Mouse (Mus musculus) ovary, postnatal 14 days (tissue): ENCODE measurements around the gene Atp2a2.

ENCODE experiments used
- DNase-seq: peaks from one replicate; pipeline ENCODE4 v3.0.0; 2022; ENCODE audit warnings: low spot score

Gene Atp2a2

DNA sequence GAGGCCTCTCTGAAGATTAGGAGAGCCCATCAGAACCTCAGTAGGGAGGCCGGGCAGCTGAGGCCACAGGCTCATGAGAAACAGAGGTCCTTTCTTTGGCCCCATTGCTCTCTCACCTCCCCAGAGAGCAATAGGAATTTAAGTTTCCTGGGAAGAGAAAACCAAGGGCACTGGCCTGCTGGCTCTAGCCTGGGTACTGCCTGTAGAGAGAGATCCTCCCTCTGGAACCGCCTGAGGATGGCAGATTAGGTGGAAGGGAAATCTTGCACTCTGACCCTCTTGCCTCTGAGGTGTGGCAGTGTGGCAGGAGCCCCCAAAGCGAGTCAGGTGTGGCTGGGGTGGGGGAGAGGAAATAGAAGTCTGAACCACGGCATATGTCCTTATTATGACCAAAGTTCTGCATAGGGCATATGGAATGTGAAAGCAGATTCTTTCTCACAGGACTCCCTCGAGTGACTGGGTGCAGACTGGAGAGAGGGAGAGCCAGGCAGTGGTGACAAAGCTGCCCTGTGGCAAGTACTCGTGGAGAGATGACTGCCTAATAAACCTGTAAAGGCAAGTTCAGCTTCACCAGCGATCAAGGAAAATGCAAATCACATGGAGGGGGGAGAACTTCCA, 17.1 kb upstream of the Atp2a2 start:
- no peak for DNase-seq

DNA sequence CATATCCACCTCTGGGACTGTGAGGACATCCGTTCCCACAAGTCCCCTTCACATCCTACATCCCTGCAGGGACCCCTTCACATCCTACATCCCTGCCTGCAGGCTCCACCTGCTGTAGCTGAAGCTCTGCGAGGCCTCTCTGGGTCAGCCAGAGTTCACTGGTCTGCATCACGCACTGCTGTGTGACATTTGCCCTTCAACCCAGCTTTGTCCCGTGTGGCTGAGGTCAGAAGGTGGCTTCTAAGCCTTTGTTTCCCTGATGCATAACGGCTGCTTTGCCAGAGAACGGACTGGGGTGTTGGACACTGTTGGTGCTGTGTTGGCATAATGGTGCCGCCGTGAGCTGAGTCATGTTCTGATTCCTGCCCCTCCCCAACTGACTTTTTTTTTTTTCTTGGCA, 16.2 kb upstream of the Atp2a2 start:
- DNase-seq = no peak

DNA sequence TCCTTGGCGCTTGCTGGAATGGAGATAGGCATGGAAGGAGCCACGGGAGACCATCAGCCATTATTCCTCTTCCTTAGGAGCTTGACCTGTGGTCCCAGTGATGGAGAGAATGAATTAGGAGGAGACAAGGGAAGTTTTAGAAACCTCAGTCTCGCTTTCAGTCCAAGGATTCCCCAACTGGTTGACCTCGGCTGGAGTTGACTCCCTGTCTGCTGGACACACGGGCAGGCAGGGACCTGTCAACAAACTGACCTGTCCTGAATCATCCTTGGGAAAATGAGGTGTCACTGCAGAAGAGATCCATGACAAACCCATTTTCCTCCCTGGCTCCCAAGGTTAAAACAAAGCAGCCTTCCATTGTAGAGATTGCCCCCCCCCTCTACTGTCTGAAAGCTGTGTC, 14.9 kb upstream of the Atp2a2 start:
- DNase-seq = no peak

DNA sequence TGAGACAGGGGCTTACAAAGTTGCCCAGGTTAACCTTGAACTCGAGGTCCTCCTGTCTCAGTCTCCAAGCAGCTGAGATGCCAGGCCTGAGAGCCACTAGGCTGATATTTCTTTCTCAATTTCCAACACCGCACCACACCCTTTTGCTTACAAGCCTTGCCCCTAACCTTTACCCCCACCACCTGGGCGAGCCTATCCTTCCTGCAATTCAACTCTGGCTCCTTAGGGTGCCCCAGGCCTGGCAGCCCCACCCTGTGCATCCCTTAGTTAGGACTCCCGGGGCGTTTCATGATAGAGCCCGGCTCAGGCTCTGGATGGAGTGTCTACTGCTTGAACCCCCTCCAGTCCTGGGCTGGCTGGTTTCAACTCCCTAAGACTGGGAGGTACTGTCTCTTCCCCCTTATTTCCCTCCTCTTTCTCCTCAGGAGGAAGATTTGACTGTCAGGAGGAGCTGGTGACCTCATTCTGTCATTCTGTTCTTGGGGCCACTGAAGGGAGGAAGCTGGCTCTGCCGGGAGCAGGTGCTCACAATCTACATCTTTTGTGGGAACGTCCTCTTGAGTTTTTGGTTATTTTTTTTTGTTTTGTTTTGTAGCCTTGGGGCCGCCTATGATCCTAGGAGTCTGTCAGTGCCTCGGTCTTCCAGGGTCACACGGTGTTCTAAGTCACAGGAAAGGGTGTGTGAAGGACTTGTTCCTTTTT, 14.2 kb upstream of the Atp2a2 start:
- DNase-seq = no peak

DNA sequence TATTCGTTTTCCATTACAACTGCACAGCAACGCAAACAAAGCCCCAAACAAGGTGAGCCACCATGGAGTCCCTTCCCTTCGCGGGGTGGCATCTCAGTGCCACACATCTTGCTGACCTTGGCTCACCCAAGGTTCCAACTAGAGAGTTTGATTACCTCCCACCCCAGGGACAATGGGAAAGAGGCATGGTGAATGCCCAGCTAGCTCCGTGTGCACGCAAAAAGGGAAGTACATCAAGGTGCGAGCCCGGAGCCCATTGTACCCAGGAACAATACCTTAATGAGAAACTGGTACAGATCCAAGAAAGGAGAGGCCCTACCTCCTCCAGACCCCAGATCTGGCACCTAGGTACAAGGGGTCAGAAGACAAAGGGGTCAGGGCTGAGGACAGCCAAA, 12.1 kb upstream of the Atp2a2 start:
- DNase-seq = no peak

DNA sequence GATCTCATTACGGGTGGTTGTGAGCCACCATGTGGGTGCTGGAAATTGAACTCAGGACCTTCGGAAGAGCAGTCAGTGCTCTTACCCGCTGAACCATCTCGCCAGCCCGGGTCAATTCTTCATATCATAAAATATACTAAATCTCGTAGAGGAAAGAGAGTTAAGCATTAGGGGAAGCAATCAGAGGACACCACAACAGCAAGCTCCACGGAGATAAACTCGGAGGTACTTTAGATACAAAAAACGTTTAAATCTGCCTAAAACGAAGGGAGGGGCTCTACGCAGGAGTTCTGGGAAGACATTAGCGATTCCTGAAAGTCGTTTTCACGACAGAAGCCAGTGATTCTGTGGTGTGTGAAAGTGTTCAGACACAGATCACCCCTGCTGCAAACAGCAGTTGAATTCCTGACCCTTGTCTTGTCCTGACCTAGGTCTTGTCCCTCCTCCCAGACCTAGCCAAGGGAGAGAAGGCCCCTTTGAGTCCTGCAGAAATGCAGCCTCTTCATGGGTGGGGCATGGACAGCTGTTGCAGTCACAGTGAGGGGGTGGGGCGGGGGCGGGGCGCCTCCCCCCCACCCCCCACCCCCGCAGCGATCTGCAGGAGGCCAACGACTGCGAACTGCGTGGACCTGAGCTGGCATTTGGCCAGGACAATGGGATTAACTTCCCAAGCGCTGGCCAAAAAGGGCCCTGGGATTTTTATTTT, 11.5 kb upstream of the Atp2a2 start:
- no peak for DNase-seq

DNA sequence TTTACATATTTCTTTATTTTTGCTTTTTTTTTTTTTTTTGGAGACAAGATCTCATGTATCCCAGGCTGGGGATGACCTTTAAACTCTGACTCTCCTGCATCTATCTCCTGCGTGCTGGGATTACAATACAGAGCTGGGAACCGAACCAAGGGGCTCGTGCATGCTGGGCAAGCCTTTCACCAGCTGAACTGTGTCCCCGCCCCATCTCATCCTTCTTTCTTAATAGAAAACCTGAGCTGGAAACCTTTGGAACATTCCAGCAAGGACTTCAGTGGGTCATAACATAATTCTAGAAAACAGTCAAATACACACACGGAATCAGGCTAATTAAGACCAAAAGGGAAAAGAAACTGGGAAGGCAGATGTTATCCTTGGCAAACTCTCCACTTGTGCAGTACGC, 10.0 kb upstream of the Atp2a2 start:
- no peak for DNase-seq

DNA sequence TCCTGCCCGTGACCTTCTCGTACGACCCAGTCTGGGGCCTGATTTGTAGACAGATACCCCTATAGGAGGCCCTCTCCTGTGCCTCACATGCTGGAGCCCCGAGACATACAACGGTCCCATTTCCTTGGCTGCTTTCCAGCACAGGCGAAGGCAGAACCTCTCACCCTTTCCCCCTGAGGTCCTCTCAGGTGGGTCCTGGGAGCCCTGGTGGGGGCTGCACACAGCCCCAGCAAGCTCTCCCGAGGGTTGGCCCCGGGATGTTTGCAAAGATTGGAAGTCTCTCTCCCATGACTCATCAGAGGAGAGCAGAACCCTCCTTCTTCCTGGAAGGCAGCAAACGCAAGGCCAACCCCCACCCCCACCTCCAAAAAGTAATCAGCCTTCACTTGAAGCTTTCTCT, 9.4 kb upstream of the Atp2a2 start:
- no peak for DNase-seq

DNA sequence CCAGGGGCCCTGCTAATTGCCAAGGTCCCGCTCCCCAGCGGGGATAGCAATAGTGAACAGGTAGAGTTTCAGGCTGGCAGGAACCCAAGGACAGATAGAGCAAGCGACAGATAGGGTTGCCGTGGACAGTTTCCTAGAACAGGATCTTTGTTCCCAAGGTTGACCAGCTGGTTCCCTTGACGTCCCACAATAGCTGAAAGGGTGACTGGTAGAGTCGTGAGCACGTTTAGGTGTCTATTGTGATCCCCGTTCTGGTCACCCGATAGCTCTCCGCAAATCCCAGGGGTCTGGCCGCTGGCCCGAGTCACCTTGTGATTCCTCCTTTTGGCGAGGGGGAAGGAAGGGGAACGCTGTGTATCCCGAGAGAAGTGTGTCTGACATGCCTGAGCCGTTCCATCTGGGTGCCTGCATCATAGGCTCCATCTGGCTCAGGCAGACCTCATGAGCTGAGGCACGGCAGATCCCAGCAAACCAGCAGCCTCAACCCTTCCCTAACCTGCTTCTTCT, 8.7 kb upstream of the Atp2a2 start:
- DNase-seq = no peak

DNA sequence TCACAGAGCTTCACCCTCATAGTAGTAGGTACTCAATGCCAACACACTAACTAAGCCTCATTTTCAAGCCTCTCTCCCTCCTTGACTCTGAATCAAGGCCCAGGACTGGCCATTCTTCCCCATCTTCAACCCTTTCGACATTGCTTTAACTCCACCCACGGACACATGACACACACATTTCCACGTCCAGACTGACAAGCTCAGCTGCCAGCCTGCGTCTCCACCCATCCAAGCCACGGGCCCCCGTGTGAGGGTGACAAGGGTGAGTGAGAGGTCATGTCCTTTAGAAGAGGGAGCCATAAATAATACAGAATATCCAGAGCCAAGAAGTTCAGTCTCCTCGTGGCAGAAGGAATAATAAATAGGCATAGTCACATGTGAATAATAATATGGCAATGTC, 7.6 kb upstream of the Atp2a2 start:
- DNase-seq = no peak

DNA sequence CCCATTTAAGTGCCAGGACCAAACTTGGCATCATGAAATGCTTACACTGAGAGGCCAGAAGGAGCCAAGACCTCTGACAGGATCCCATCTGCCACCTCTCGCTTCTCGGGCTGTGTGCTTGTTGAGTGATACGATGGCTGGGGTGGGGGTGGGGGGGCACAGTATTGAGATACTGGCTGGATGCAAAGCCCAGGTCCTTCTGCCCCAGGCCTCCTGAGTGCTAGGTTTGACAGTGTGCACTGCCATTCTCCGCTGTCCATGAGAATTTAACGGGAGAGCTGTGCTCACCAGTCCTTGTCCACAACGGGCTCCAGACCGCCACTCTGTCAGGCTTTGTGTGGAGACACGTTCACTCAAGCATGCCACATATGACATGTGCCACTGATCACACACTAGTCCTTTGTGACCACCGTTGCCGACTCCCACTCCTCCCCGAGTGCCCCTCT, 6.9 kb upstream of the Atp2a2 start:
- DNase-seq = no peak

DNA sequence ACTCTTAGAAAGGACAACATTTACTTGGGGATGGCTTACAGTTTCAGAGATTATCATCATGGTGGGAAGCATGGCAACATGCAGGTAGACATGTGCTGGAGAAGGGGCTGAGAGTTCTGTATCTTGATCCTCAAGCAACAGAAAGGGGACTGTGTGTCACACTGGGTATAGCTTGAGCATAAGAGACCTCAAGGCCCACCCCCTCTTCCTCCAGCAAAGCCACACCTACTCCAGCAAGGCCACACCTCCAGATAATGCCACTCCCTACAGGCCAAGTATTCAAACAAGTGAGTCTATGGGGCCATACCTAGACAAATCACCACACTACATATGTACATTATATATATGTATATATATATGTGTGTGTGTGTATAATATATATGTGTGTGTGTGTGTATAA, 5.4 kb upstream of the Atp2a2 start:
- no peak for DNase-seq

DNA sequence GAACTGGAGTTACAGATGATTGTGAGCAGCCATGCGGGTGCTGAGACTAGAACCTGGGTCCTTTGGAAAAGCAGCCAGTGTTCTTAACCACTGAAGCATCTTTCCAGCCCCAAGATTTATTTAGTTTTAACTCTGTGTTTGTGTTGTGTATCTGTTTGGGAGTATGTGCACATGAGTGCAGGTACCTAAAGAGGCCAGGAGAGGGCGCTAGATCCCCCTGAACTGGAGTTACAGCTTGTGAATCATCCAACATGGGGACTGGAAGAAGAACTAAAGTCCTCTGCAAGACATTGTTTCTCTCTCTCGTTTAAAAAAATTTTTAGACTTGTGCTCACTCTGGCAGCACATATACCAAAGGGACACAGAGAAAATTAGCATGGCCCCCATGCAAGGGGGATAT, 4.4 kb upstream of the Atp2a2 start:
- no peak for DNase-seq

DNA sequence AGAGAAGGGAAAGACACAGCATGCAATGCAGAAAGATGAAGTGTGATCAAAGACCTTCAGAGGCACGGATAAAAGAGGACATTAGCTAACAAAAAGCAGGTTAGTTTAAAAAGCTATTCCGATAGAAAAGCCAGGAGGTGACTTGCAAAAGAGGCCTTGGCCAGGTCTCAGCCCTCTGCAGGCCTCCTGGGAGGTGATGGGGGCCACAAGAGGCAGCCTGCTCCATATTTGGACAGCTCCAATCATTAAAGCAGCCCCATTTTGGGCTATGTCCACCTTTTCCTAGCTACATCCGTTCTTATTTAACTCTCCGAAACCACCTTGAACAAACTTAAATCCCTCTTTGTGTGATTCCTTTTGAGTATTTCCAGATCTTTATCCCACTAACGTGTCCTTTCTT, 3.5 kb upstream of the Atp2a2 start:
- no peak for DNase-seq

DNA sequence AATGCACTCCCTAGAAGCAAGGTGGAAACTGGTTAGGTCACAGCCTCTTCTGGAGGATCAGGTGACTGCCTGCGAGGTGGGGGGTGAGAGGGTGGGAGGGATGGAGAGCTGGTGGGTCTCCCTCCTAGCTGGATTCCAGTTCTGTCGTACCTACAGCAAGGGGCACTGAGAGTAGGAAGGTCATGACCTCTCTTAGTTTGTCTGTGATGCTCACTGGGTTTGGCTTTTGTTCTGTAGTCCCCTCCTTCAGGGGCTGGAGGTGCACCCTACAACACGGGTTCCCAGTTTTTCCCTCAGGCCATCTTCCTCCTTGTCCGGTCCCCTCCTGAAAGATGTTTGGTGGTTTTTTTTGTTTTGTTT, 1.7 kb upstream of the Atp2a2 start:
- DNase-seq = no peak

DNA sequence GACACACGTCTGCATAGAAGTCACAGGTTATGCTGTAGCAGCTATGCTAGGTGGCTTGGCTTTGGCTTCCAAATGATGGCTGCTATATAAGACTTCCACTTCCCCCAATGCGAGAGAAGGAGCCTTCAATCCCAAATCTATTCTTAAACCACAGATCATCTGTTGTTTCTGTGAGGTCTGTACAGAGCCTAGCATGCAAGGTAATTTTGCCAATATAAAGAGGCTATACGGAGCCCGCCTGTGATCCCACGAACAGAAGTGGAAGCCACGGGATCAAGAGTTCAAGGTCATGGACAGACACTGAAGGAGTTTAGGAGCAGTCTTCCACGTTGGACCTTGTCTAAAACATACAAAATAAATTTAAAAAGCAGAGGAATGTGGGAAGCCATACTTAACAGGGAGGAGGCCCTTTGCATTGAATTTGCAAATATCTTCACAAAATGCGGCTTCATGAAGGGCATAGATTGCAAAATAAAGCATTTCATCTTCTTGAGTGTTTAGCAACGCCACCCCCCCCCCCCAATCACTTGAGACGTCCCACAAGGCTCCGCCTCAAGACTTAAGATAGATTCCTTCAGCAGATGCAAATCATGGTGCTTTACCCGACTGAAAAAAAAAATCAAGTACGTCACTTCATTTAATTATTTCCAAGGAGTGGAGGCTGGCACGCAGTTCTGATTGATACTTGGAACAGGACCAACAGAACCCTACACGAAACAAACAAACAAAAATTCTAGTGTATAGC, 1.2 kb upstream of the Atp2a2 start:
- DNase-seq = no peak

DNA sequence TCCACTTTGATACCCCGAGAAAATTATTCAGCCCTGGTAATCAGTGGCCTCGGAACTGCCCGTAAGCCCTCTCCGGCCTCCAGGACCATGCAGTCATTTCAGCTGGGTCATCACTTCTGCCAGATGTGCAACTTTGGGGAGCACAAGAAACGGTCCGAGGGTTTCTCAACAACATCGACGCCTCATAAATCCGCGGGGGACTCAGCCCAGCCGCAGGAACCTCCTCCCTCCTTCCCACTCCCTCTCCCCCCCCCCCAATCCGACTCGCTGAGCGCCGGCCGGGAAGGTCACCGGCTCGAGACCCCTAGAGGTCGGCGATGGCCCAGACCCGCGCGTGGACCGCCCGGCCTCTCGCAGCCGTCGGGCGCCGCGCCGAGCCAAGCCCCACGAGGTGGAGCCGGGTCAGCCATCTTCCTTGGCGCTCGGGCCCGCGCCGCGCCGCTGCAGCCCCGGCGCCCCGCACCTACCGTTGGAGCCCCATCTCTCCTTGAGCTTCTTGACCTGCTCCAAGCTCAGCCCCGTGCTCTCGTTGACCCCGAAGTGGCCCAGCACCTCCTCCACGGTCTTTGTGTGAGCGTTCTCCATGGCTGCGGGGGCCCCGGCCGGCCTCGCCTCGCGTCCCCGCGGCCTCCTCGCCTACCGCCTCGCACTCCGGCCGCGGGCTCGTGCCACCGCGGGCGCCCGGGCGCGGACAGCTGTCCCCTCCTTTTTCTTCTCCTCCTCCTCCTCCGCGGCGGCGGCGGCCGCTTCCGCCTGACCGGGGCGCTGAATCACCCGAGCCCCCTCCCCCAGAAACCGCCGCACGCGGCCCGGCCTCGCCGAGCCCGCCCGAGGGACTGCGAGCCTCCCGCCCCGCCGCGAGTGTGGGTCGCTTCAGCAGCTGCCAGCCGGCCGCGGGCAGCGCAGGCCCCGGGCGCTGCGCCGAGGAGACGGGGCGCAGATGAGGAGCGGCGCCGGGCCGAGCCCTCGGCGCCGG, 636 bp downstream of the Atp2a2 start:
- peak; percentile 43 for DNase-seq

DNA sequence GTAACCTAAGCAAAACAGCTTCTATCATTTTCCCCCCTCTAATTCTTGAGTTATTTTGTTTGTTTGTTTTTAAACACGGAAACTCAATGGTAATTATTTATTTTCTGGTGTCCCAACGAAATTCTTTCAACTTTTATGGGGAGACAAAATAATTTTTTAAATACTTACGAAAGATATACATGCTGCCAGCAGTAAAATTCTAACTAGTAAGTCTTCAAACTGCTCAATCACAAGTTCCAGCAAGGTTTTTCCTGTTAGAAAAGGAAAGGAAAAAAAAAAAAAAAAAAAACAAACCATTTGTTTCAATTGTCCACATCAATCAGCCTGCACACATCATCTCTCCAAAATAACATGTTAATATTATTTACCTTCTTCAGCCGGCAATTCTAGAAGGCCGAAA, 1.5 kb downstream of the Atp2a2 start:
- no peak for DNase-seq

DNA sequence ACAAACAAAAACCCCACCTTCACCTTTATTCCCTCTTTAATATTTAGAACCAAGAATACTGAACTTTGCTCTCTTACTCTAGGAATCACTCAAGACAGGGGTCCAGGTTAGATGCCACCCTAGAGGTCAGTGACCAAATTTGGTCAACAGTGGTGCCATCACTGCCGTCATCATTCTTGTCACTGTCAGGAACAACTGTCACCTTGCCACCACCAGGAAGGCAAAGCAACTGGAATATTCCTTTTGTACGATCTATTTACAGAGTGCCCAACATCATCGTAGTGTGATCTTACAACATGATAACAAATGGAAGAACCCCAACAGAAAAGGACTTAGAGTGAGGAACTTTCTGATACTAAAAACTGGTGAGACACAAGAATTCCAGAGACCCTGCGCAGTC, 1.9 kb downstream of the Atp2a2 start:
- no peak for DNase-seq

DNA sequence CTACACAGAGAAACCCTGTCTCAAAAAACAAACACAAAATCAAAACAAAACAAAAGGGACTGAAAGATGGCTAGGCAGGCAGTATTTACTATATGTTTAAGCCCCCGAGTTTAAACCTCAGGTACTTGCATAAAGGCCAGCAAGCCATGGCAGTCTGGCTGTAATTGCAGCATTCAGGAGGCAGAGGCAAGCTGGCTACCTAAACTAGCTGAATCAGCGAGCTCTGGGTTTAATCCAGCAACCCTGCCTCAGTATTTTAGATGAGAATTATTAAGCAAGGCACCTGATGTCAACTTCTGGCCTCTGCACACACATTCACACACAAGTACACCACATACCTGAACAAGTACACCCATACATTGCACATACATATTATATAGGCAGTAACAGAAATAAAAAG, 4.0 kb downstream of the Atp2a2 start:
- no peak for DNase-seq

DNA sequence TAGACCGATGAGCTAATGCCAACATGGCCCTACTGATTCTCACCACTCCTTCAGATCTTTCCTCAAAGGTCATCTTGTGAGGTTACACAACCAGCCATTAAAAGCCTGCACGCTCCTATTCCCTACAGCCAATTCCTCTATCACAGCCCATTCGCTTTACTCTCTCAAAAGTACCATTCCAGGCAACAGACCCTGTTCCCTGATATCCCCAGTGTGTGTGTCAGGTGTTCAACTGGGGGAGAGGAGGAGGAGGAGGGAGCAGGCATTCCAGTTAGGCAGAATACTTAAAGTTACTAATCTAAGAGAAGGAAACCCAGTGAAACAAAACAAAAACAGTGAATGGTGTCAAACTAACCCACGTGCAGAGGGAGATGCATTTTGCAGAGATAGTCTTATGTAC, 5.0 kb downstream of the Atp2a2 start:
- DNase-seq = no peak

DNA sequence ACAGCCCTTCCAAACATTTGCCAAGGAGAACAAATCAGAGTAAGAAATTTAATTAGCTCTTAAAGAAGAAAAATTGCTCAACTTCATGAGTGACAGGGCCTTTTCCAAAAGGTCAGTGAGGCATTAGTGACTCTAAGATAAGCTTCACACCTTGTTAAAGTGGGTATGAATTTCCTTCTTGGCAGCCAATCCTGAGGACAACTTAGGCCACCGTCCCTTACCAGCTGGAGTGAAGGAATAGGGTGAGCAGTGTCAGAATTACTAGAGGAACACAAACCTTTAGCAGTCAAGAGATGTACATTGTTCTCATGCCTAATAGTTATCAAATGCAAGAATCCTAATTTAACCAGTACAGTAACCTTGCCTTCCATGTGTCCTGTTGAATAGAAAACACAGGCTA, 7.6 kb downstream of the Atp2a2 start:
- DNase-seq = no peak
